Mouse (Mus musculus): ENCODE data around the gene Gimap5. TPM values are rescaled to one million over a fixed set of nuclear protein-coding genes. Genes with fewer than 3 reads are reported as not detected.

Gimap5 gene
- total RNA-seq, 1 experiment from 2014 or later, result 6.6 TPM

DNA sequence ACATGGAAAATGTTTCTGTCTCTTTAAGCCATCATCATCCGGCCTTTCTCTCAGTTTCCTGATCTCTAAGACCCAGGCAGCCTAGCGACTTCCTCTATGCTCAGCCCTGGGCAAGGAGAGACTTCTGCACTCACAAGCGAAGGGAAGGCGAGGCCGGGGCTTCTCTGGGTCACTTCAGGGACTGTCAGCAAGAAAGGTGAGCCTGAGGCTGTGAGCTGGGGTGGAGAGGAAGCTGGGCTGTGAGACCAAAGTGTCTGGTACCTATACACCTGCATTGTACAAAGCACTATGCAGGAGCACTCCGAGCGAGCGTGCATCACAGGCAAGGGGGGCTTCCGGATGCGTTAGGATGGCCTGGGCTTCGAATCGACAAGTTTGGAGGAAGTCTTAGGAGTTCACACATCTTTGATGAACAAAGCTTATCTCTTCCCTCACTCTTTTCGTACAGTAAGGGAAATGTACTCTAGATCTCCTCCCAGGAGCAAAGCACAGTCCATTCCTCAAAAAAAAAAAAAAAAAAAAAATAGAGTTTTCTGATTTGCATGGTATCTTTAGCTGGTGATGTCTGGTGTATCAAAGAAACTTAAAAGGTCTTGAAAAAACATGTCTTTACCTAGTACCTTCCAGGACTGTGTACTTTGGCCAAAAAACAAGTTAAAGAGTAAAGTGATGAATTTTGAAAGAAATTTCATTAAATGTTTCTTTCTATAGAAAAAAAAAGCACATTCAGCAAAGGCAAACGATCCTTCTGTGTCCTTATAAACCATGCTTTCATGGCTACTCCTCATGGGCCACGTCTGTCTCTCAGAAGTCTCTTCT lies 6.8 kb upstream of the Gimap5 start, which contains the start of gene Gimap1:
Gene Gimap1 (plus strand): TSS at position 94 of the 819 bp plus-strand sequence.
- peak; percentile 81 for ATAC-seq (replicated peaks; ENCODE audit: low read depth, poor library complexity, severe bottlenecking)

DNA sequence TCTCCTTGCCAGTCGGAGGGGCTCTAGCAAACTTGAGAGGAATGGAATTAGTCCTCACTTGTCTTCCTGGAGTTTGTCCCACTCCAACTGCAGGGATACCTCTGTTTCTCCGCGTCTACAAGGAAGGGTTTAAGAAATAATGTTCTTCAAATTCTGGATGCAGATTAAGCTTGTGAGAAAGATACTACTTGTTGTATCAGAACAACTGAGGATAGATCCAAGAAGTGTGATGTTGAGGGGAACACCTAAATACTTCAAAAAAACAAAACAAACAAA lies 6.3 kb upstream of the Gimap5 start:
- no peak for ATAC-seq (replicated peaks; ENCODE audit: low read depth, poor library complexity, severe bottlenecking)

GRCm38 (mm10) chr6:48740501-48741169 lies 5.4 kb upstream of the Gimap5 start:
- no peak for ATAC-seq (replicated peaks; ENCODE audit: low read depth, poor library complexity, severe bottlenecking)

- ATAC-seq (replicated peaks; ENCODE audit: low read depth, poor library complexity, severe bottlenecking), result no peak
Measured at GRCm38 (mm10) chr6:48741273-48741672, 4.7 kb upstream of the Gimap5 start.

- ATAC-seq (replicated peaks; ENCODE audit: low read depth, poor library complexity, severe bottlenecking), result no peak
Measured at GRCm38 (mm10) chr6:48741711-48742206, 4.2 kb upstream of the Gimap5 start.

GRCm38 (mm10) chr6:48742422-48743351 lies 3.3 kb upstream of the Gimap5 start:
- no peak for ATAC-seq (replicated peaks; ENCODE audit: low read depth, poor library complexity, severe bottlenecking)

- no peak for ATAC-seq (replicated peaks; ENCODE audit: low read depth, poor library complexity, severe bottlenecking)
Measured at GRCm38 (mm10) chr6:48745490-48745889, 507 bp upstream of the Gimap5 start.

- peak; percentile 24; the same call in 1 of the 2 replicates for ATAC-seq (replicated peaks; ENCODE audit: low read depth, poor library complexity, severe bottlenecking)
Measured at GRCm38 (mm10) chr6:48747091-48747966, 1.3 kb downstream of the Gimap5 start.

GRCm38 (mm10) chr6:48763567-48764270 lies 17.7 kb downstream of the Gimap5 start:
- ATAC-seq (replicated peaks; ENCODE audit: low read depth, poor library complexity, severe bottlenecking), result no peak

DNA sequence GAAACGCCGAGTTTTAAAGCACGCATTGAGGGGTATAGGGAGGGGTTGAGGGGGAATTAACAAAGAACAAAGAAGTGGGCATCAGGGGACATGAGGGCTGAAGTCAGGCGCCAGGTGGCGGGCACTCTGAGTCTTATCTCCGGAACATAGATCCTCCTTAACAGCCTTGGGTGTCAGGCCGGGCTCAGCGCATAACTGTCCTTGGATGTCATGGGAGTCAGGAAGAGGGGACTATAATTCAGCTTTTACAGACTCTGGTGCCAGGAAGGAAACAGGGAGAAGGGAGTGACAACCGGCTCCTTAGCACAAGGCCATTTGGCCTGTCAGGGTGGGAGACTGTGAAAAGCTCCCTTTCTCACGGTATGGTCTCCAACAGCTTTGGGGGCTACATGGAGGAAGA lies 18.5 kb downstream of the Gimap5 start:
- no peak for ATAC-seq (replicated peaks; ENCODE audit: low read depth, poor library complexity, severe bottlenecking)

- no peak for ATAC-seq (replicated peaks; ENCODE audit: low read depth, poor library complexity, severe bottlenecking)
Measured at GRCm38 (mm10) chr6:48768178-48768869, 22.3 kb downstream of the Gimap5 start.

- no peak for ATAC-seq (replicated peaks; ENCODE audit: low read depth, poor library complexity, severe bottlenecking)
Measured at GRCm38 (mm10) chr6:48768933-48769332, 22.9 kb downstream of the Gimap5 start.

DNA sequence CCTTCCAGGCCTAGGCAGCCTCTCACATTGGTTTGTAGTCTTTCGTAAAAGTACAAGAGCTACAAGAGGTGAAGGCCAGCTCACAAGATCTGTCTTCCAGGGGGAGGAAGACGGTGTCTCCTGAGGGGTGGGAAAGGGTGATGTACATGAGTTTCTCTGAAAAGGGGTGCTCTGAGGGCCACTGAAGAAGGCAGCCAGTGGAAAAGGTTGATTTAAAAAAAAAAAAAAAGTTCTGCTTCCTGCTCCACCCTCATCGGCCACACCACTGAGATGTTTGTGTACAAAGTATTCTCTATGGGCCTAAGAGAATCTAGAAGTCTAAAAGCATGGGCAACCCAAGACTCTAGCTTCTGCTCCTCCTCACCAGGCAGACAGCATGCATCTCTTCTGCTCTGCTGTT lies 24.7 kb downstream of the Gimap5 start, which contains the start of gene Gimap3:
Gene Gimap3 (minus strand): TSS at position 156 of the 400 bp plus-strand sequence.
- ATAC-seq (replicated peaks; ENCODE audit: low read depth, poor library complexity, severe bottlenecking), result no peak

GRCm38 (mm10) chr6:48772030-48772429 lies 26.0 kb downstream of the Gimap5 start:
- peak; percentile 81 for ATAC-seq (replicated peaks; ENCODE audit: low read depth, poor library complexity, severe bottlenecking)

DNA sequence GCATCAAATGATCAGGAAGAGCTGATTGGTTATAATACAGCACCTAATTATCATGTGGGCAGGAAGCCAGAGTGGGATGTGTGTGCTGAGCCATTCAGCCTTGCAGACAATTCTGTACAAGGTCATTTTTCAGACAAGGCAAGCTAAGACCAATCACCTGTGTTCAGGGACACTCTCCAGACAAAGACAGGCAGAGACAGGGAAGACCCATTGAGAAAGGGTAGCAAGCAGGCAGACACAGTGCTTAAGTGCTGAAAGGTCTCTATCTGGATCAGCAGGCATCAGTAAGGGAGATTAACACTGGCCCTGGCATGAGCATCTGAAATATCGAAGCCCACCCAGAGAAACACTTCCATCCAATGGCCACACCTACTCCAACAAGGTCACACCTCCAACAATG lies 38.4 kb downstream of the Gimap5 start:
- no peak for ATAC-seq (replicated peaks; ENCODE audit: low read depth, poor library complexity, severe bottlenecking)

DNA sequence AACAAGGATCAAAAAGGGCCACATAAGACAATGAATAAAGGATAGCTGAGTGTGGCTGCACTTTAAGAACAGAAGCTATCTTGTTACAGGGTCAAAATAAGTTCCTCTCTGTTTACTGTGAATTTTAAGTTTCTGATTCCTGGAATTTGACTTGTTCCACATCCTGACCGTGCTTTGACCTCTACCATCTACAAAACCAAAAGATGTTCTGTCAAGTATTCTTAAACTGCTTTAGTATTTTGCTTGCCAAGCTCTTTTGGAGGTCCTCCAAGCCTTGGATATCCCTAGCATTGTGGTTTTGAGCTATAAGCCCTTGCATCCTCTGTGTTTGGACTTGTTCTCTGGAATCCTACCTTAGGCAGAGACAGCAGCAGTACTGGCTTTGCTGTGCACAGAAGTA lies 39.2 kb downstream of the Gimap5 start:
- no peak for ATAC-seq (replicated peaks; ENCODE audit: low read depth, poor library complexity, severe bottlenecking)

DNA sequence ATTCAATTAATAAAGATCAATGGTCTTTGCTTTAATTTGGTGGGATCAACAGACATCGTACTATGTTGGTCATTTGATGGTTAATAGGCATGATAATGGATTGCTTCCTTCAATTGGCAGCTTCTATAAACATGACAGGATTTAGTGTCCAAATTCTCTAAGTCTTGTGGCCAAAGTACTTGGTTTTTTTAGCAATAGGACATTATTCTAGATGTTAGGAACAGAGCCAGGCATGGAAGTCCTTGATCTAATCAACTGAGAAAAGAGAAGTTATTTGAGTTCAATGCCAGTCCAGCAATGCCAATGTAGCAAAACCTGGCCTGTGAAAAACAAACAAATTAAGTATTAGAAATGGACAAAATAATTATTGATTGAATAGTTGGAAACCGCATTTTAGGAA lies 39.6 kb downstream of the Gimap5 start:
- no peak for ATAC-seq (replicated peaks; ENCODE audit: low read depth, poor library complexity, severe bottlenecking)

- no peak for ATAC-seq (replicated peaks; ENCODE audit: low read depth, poor library complexity, severe bottlenecking)
Measured at GRCm38 (mm10) chr6:48787867-48788266, 41.9 kb downstream of the Gimap5 start.

Data from common myeloid progenitor, adult 5-6 weeks (primary cell).